Mouse (Mus musculus) midbrain, embryonic 14.5 days (tissue): ENCODE measurements around the gene Adipor2. TPM values are rescaled to one million over a fixed set of nuclear protein-coding genes. Genes with fewer than 3 reads are reported as not detected.

Experiments
- ATAC-seq: fragments of 200-750 bp; cut with Nextera tagmentation; 2 replicates; pipeline ENCODE4 v1.8.0; 2017; ENCODE audit warnings: moderate number of reproducible peaks, moderate library complexity; ENCODE audit not compliant: low FRiP score, low TSS enrichment
- DNase-seq: peaks from one replicate; pipeline ENCODE4 v3.0.0-alpha.2; 2015
- H3K27ac ChIP-seq: fragments of 300-500 bp; sonication (generic); replicated peaks from 2 replicates; pipeline ENCODE4 v1.5.1; 2014; ENCODE audit warnings: mild to moderate bottlenecking, low read depth, low read length, moderate library complexity
- H3K27me3 ChIP-seq: fragments of 300-500 bp; sonication (generic); 2 replicates; pipeline ENCODE4 v1.6.1; 2014; ENCODE audit warnings: low read length, control low read depth, mixed read lengths; ENCODE audit not compliant: control insufficient read depth, insufficient read depth
- H3K36me3 ChIP-seq: fragments of 300-500 bp; sonication (generic); 2 replicates; pipeline ENCODE4 v1.6.1; 2014; ENCODE audit warnings: low read length, control low read depth; ENCODE audit not compliant: control insufficient read depth, insufficient read depth
- H3K4me1 ChIP-seq: fragments of 300-500 bp; sonication (generic); 2 replicates; pipeline ENCODE4 v1.6.1; 2014; ENCODE audit warnings: mild to moderate bottlenecking, antibody characterized with exemption, low read length, control low read depth; ENCODE audit not compliant: control insufficient read depth, insufficient read depth
- H3K4me2 ChIP-seq: fragments of 300-500 bp; sonication (generic); 2 replicates; pipeline ENCODE4 v1.6.1; 2014; ENCODE audit warnings: mild to moderate bottlenecking, low read length, moderate library complexity
- H3K4me3 ChIP-seq: fragments of 300-500 bp; sonication (generic); replicated peaks from 2 replicates; pipeline ENCODE4 v1.5.1; 2014; ENCODE audit warnings: low read depth, low read length
- H3K9ac ChIP-seq: fragments of 300-500 bp; sonication (generic); replicated peaks from 2 replicates; pipeline ENCODE4 v1.6.1; 2014; ENCODE audit warnings: mild to moderate bottlenecking, low read length, moderate library complexity
- H3K9me3 ChIP-seq: fragments of 300-500 bp; sonication (generic); 2 replicates; pipeline ENCODE4 v1.6.1; 2016; ENCODE audit warnings: low read length, control low read depth, mixed read lengths; ENCODE audit not compliant: control insufficient read depth
- WGBS: fragments of 180-500 bp; shearing (Covaris S2); extraction: QIAGEN DNeasy Blood & Tissue Kit; methylation state at CpG from one replicate; pipeline ENCODE4 v1.1.7; 2014; 5-methylcytosine and 5-hydroxymethylcytosine counted together
- polyA plus RNA-seq: library from polyadenylated mRNA; unstranded; fragments of >200 nt; fragmentation: Nextera tagmentation; extraction: Ambion mirVana; gene quantifications from 2 replicates; pipeline ENCODE4 v1.2.1, GENCODE M21; 2014

The Adipor2 gene
- polyA plus RNA-seq, result 31.9 and 33.5 TPM in 2 replicates

- no peak within 1 kb of the TSS for H3K4me3 ChIP-seq
- H3K27ac ChIP-seq, result no peak within 1 kb of the TSS
- 0 out of 2 replicates have a peak, but pooled peaks cover 6% of the 10 kb centered on the region for H3K27me3 ChIP-seq
- no peaks in the 10 kb centered on the region for H3K36me3 ChIP-seq
- H3K4me2 ChIP-seq, result no peak within 1 kb of the TSS
- no peak within 1 kb of the TSS for H3K9ac ChIP-seq
- no peaks in the 10 kb centered on the region for H3K4me1 ChIP-seq
- ATAC-seq (no peak), DNase-seq (peak; percentile 53)
- H3K9me3 ChIP-seq, result no peaks in the 10 kb centered on the region
- WGBS, result 5% methylated on average over 12 of the region's 12 CpGs
These were observed at the start of gene Adipor2 for GRCm38 (mm10) chr6:119417354-119417753. Gene Adipor2, minus strand, starts transcription at chr6:119417704.

DNA sequence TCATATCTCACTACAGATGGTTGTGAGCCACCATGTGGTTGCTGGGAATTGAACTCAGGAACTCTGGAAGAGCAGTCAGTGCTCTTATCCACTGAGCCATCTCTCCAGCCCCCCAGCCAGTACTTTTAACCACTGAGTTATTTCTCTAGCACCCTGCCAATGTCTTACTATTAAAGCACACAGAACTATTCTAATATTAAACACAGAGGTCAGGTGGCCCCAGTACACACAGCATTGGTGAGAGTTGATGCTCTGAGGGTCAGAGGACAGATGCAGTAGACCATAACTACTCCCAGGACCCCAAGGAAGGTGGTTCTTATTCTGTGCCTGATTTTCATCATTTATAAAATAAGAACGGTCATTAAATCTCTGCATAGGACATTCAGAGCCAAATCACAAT is 48.7 kb upstream of the Adipor2 start:
- no peaks in the 10 kb centered on the region for H3K9me3 ChIP-seq
- no peaks in the 10 kb centered on the region for H3K4me1 ChIP-seq
- H3K4me2 ChIP-seq, result no peak overlapping the region
- H3K4me3 ChIP-seq, result no peak overlapping the region
- WGBS, result 95% methylated on average over 1 of the region's 1 CpGs
- no peak overlapping the region for H3K9ac ChIP-seq
- no peak for DNase-seq
- no peak for ATAC-seq
- H3K27me3 ChIP-seq, result no peaks in the 10 kb centered on the region
- no peak overlapping the region for H3K27ac ChIP-seq
- no peaks in the 10 kb centered on the region for H3K36me3 ChIP-seq

- H3K9me3 ChIP-seq, result no peaks in the 10 kb centered on the region
- H3K27me3 ChIP-seq, result no peaks in the 10 kb centered on the region
- H3K4me3 ChIP-seq, result no peak overlapping the region
- H3K9ac ChIP-seq, result no peak overlapping the region
- 94% methylated on average over 5 of the region's 5 CpGs for WGBS
- ATAC-seq (no peak), DNase-seq (no peak)
- no peaks in the 10 kb centered on the region for H3K4me1 ChIP-seq
- H3K4me2 ChIP-seq, result no peak overlapping the region
- no peaks in the 10 kb centered on the region for H3K36me3 ChIP-seq
- no peak overlapping the region for H3K27ac ChIP-seq
These were observed 42.9 kb upstream of the Adipor2 start for GRCm38 (mm10) chr6:119460391-119460790.

GRCm38 (mm10) chr6:119459041-119459440 is 41.5 kb upstream of the Adipor2 start:
- Histone ChIP-seq H3K36me3 (no peaks in the 10 kb centered on the region), H3K9me3 (no peaks in the 10 kb centered on the region), H3K4me3 (no peak overlapping the region), H3K27me3 (no peaks in the 10 kb centered on the region), H3K9ac (no peak overlapping the region), H3K4me1 (no peaks in the 10 kb centered on the region), H3K4me2 (no peak overlapping the region), H3K27ac (no peak overlapping the region)
- DNase-seq (no peak), ATAC-seq (no peak)
- 91% methylated on average over 4 of the region's 4 CpGs for WGBS

GRCm38 (mm10) chr6:119458166-119458565 is 40.7 kb upstream of the Adipor2 start:
- Histone ChIP-seq H3K27ac (no peak overlapping the region), H3K27me3 (no peaks in the 10 kb centered on the region), H3K36me3 (no peaks in the 10 kb centered on the region), H3K4me2 (no peak overlapping the region), H3K9me3 (no peaks in the 10 kb centered on the region), H3K4me1 (no peaks in the 10 kb centered on the region; the same call in 1 of the 2 replicates), H3K4me3 (no peak overlapping the region), H3K9ac (no peak overlapping the region)
- WGBS, result 68% methylated on average over 8 of the region's 8 CpGs
- DNase-seq (no peak), ATAC-seq (no peak)

DNA sequence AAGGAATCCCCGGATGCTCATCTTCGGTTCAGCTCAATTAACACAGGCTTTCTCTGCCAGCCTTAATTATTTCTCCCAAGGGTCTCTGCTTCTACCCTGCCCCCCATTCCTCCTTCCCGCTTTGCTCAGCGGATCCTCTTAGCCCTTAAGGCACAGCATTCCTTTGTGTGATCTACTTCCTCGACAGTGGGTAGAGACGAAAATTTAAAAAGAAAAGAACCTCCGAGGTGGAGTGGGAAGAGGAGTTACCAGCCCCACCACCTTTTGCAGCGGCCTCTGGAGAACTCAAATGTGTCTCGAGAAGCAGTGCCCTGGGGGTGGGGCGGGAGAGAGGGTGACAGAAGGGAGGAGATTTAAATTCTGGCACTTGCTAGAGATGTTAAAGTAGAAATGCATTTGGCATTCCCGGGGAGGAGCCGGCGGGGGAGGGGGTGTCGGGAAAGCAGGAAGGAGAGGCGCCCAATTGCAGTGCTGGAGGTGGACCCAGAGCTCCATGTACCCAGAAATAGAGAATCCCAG is 34.5 kb upstream of the Adipor2 start:
- Histone ChIP-seq H3K36me3 (no peaks in the 10 kb centered on the region), H3K9me3 (no peaks in the 10 kb centered on the region), H3K9ac (peak overlapping the region; percentile 55), H3K4me1 (peaks cover 25% of the 10 kb centered on the region), H3K4me3 (peak overlapping the region; percentile 27), H3K4me2 (peak overlapping the region; percentile 74), H3K27ac (peak overlapping the region; percentile 77), H3K27me3 (no peaks in the 10 kb centered on the region)
- under 1% methylated on average over 15 of the region's 15 CpGs for WGBS
- DNase-seq (peak; percentile 83), ATAC-seq (peak; percentile 61)

DNA sequence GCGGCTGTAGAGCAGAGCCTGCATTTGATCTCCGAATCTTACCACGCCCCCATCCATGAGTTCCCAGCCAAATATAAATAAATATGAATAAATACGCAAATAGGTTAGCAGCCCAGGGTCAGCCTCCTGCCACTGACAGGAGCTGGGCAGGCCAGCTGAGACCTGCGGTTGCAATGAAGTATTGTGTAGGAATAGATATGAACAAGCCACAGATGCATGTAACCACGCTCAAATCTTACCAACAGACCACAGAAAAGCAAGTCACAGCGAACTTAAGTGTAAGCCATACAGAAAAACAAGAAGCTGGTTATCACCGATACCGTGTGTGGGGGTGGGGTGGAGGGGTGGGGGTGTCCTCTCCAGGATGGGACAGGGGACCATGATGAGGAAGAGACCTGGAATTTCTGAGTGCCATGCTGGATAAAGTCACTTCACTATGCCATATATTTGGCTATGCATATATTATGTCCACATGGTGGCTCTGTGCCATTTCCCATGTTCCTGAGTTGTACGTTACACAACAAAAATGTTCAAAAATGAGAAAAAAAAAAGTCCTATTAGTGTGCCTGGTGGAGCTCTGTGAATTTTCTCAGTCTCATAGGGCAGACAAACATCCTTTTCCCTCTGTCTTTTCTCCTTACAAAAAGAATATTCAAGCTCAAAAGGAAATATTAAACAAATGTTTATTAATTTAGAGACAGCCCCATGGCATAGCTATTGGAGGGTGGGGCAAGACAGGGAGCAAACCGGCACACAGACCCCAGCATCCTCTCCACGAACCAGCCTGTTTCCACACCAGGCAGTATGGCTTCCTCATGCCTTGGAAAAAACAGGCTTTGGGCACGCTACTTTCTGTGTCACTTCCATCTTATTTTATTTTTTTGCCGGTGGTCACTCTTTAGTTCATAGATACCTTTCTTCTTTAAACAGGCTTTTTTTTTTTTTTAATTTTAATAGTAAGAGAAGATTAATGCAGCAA is 33.8 kb upstream of the Adipor2 start:
- ATAC-seq (no peak), DNase-seq (peak; percentile 43)
- Histone ChIP-seq H3K4me3 (peak overlapping the region; percentile 27), H3K9me3 (no peaks in the 10 kb centered on the region), H3K27ac (peak overlapping the region; percentile 77), H3K4me1 (peaks cover 25% of the 10 kb centered on the region), H3K36me3 (no peaks in the 10 kb centered on the region), H3K9ac (peak overlapping the region; percentile 55), H3K27me3 (no peaks in the 10 kb centered on the region), H3K4me2 (peak overlapping the region; percentile 74)
- 48% methylated on average over 14 of the region's 14 CpGs for WGBS

- peak overlapping the region; percentile 22 for H3K4me3 ChIP-seq
- no peaks in the 10 kb centered on the region for H3K36me3 ChIP-seq
- DNase-seq, result peak; percentile 81
- 3% methylated on average over 23 of the region's 23 CpGs for WGBS
- H3K27ac ChIP-seq, result no peak overlapping the region
- H3K4me1 ChIP-seq, result peaks cover 25% of the 10 kb centered on the region
- no peaks in the 10 kb centered on the region for H3K9me3 ChIP-seq
- H3K27me3 ChIP-seq, result no peaks in the 10 kb centered on the region
- peak overlapping the region; percentile 56 for H3K4me2 ChIP-seq
- peak; percentile 44; the same call in 1 of the 2 replicates for ATAC-seq
- H3K9ac ChIP-seq, result no peak overlapping the region; the same call in 1 of the 2 replicates
These were observed 31.6 kb upstream of the Adipor2 start for GRCm38 (mm10) chr6:119449060-119449499.
